Mouse (Mus musculus): ENCODE measurements around the gene Fam129a.
"Not testable (repeated sequence)": the region's sequence is repeated elsewhere in the genome, so short reads cannot be mapped to it uniquely, and the experiment has no call there.

The Fam129a gene

DNA sequence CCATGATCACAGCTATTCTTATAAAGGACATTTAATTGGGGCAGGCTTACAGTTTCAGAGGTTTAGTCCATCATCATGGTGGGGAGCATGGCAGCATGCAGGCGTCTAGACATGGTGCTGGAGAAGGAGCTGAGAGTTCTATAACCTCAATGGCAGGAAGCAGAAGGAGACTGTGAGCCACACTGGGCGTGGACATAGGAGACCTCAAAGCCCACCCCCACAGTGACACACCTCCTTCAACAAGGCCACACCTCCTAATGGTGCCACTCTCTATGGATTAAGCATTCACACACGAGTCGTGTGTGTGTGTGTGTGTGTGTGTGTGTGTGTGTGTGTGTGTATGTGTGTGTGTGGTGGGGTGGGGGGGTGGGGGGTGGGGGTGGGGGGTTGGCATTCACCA is 11.0 kb downstream of the Fam129a start:
- in situ Hi-C loops (cut with MboI; ENCODE audit: unreplicated experiment in 2 of 2) = no loop called here

- in situ Hi-C loops (cut with MboI; ENCODE audit: unreplicated experiment in 2 of 2) = no loop called here
Observed at GRCm38 (mm10) chr1:151583457-151584181, 12.6 kb downstream of the Fam129a start.

- in situ Hi-C loops (cut with MboI; ENCODE audit: unreplicated experiment in 2 of 2) = no loop called here
Observed at GRCm38 (mm10) chr1:151584182-151584471, 13.1 kb downstream of the Fam129a start.

GRCm38 (mm10) chr1:151584565-151585216 is 13.7 kb downstream of the Fam129a start:
- in situ Hi-C loops (cut with MboI; ENCODE audit: unreplicated experiment in 2 of 2) = no loop called here

DNA sequence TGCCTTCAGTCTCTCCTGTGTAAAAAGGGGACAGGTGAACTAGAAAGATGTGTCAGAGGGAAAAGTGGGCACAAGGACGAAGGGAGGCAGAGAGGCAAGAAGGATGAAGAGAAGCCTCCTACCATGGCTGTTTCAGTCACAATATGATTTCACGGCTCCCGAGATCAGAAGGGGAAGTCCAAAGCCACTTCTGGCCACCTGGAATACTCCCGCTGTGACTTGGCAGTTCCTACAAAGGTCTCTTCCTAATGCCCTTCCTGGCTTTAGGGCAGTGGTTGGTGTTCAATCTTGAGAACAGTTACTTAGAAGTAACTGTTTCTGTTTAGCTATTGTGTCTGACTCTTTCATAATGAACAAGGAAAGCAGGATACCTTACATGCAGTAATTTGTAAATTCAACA is 14.7 kb downstream of the Fam129a start:
- in situ Hi-C loops (cut with MboI; ENCODE audit: unreplicated experiment in 2 of 2) = no loop called here

DNA sequence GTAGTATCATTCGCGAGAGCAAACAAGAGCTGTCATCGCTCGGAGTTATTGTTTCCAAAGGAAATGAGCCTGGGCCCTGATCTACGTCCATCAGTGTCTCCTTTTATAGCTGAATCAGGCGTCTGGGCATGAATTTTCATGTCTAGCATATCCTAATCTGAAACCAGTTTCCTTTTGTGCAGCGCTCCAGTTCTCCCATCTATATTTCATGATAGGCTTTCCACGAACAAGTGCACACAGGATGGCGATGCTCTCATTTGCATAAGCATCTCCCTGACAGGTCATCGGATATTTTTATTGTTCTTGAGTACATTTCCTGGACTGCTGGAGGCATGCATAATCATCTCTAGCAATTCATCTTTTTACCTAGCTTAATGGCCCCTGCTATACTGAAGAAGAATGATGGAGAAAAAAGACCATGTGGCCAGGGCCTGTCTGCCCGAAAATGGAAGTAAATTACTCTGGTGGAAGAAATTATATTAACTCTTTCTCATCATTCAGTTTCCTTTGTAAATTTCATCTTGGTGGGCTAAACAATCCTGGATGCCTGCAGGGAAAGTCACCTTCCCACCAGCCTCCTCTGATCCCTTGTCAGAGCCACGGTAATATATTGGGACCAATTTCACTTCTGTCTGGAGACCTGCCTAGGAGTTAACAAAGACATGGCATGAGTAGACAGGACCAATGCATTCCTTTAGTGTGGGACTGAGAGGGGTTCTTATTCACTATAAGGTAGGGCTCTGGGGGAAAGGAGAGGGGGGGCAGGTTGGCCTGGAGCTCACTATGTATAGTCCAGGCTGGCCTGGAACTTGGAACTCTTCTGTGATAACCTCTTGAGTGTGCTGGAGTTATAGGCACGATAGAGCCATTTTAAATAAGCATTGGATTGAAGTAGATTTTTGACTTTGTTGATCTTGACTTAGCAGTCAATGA is 21.4 kb downstream of the Fam129a start:
- in situ Hi-C loops (cut with MboI; ENCODE audit: unreplicated experiment in 2 of 2) = no loop called here

GRCm38 (mm10) chr1:151594906-151595305 is 23.9 kb downstream of the Fam129a start:
- in situ Hi-C loops (cut with MboI; ENCODE audit: unreplicated experiment in 2 of 2) = no loop called here

DNA sequence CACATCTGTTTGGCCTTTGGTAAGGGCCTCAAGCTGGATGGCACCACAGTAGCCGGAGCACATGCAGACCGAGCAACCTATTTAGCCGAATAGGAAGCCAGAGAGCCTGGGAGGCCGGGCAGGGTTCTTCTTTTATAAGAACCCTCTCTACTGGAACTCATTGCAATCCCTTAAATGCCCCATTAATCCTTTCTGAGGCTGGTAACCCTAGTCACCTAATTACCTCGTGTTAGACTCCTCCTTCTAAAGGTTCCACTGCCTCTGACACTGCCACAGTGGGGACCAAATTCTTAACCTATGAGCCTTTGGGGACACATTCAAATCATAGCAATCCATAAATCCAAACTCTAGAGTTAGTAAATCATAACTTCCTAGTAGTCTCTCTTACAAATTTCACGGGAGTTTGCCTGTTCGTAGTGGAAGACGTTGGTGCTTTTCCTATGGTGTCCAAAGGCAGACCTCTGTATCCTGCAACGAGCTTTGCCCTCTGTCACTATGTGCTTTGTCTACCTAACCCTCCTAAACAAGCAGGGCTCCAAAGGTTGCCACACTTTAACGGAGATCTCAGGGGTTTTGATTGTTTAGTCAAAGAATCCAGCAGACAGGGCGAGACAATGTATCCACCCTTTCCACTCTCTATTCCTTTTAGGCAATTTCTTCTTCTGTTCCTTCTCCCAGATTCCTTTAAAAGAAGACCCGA is 24.8 kb downstream of the Fam129a start:
- in situ Hi-C loops (cut with MboI; ENCODE audit: unreplicated experiment in 2 of 2) = no loop called here

DNA sequence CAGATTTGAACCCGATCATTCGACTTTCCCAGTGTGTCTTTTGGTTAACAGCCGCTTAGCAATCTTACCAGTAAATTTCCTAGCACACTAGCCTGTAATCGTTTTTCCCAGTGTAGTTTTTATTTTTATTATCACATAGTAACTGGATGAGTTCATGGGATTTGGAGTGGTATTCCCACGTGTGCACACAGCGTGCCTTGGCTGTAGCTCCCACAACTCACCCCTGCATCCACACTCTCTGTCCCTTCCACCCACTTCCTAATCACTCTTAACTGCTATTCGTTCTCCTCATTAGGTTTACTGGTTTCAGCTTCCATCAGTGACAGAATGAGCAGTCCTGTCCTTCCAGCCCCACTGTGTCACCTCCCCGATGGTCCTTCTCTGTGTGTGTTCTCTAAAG is 25.6 kb downstream of the Fam129a start:
- in situ Hi-C loops (cut with MboI; ENCODE audit: unreplicated experiment in 2 of 2) = no loop called here

DNA sequence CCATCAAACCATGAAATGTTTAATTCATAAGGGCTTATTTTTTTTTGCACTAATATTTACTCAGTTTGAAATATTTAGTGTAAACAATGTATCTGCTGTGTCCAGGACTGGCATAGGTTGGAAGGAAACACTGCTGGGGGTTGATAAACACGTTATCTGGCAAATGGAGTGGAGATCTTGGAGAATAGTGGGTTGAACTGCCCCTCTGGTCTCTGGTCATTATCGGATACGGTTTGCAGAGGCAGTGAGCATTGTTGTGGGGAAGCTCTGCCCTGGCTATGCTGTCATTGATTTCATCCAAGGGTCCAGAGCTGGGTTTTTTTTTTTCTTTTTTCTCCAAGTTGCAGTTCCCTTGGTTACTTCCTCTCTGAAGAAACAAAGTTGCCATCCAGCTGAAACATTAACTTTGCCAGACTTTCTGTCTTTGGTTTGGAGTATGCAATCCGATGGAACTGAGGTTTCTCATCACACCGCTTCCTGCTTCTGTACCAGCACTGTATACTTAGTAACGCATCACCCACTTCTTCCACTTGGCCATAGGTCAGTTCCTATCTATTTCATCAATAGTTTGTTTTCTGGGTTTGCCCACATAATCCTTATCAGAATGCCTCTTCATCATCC is 26.8 kb downstream of the Fam129a start:
- in situ Hi-C loops (cut with MboI; ENCODE audit: unreplicated experiment in 2 of 2) = no loop called here

DNA sequence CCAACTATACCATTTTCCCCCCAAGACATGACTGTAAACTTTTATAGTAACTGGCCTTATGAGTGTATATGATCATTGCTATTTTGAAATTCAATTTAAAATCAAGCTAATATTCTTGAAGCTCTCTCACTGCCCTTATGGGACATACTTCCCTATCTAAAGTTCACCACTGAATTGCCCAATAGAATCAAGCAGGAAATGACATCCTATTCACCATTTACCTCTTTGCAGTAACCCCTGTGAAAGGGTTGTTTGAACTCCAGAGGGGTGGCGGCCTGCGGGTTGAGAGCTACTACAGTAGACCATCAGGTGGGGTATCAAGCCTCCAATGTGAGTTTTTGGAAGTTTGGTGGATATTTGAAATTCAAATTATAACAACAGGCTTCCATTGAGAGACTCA is 27.9 kb downstream of the Fam129a start:
- in situ Hi-C loops (cut with MboI; ENCODE audit: unreplicated experiment in 2 of 2) = no loop called here

DNA sequence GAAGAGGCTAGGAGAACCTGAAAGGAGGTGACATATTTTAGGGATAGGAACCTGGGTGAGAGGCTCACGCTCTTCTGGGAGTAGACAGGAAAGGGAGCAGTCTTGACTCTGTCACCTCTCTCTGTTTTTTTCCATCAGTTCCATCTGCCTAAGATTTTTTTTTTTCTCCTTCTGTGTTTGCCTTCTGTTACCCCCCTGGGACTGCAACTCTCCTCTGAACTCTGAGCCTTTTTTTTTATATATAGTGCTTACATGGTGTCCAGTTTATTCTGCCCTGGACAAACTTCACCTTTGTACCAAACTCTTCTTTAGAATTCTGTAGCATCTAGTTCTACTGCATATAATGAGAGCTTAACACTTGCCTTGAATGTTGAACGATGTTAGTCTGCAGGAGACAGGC is 33.3 kb downstream of the Fam129a start:
- in situ Hi-C loops (cut with MboI; ENCODE audit: unreplicated experiment in 2 of 2) = no loop called here

DNA sequence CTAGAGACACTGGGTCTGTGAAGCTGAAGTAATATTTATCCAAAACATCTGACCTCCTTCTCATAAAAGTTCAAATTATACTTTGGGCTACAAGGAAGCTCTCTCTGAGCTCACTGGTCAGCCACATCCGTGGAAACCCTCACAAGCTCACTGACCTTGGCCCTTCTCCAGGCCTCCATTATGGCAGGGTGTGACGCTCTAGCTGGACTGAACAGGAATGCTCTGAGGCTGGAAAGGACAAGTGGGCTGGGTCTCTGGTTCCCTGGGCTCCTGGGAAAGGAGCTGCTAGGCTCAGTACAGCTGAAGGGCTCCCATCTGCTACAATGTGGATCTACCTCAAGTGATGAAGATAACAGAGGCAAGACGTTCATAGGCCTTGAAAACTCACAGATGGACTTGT is 37.0 kb downstream of the Fam129a start:
- in situ Hi-C loops (cut with MboI; ENCODE audit: unreplicated experiment in 2 of 2) = not testable (repeated sequence)

- in situ Hi-C loops (cut with MboI; ENCODE audit: unreplicated experiment in 2 of 2) = no loop called here
Observed at GRCm38 (mm10) chr1:151610621-151611020, 39.6 kb downstream of the Fam129a start.

DNA sequence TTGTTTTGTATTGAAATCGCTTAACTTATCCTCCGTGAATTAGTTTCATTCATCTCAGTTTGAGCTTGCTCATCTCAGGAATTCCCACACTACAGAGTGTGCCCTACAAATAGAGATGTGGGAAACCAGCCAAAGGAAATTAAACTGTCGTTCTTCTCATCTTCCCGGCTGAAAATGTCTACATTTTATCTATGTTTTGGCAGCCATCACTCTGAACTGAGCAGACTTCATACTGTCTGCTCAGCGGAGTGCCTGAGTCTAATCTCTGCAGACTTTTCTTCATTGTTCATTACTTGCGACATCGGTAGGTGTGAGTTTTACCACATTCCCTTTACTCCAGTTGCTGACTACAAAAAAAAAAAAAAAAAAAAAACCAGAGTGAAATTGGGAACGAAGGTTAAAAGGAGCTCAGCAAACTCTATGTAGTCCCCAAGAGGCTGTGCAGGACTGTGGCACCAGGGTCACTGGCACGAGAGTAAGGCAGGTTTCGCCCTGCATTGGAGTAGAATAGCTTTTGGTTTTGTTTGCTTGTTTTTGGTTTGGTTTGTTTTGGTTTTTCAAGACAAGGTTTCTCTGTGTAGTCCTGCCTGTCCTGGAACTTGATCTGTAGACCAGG is 43.4 kb downstream of the Fam129a start:
- in situ Hi-C loops (cut with MboI; ENCODE audit: unreplicated experiment in 2 of 2) = no loop called here

GRCm38 (mm10) chr1:151615625-151616024 is 44.6 kb downstream of the Fam129a start:
- in situ Hi-C loops (cut with MboI; ENCODE audit: unreplicated experiment in 2 of 2) = no loop called here

DNA sequence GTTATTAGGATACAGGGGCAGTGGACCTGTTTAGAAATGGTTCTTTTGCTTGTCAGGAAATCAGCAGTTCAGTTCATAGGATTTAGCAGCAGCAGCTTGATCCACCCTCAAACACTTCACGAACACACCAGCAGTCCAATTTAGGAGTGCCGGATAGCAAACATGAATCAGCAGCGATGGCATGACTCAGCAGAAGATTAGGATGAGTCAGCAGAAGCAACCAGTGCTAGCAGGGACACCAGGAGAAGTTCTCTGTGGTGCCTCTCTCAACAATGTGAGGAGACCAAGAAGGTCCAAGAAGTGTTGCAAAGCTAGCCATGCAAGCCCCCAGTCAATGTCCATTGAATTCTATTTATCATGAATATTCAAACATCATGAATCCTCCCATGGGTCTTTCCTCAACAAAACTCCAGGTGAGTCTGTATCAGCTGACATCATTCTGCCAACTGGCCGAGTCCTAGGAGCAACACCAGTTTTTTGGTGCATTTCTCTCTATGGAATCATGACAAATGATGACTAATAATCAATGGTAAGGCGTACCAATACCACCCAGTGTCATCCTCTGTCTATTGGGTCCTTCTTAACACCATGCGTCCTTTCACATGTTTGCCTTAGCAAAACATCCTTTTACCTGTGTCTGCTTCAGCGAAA is 45.7 kb downstream of the Fam129a start:
- in situ Hi-C loops (cut with MboI; ENCODE audit: unreplicated experiment in 2 of 2) = no loop called here

- in situ Hi-C loops (cut with MboI; ENCODE audit: unreplicated experiment in 2 of 2) = no loop called here
Observed at GRCm38 (mm10) chr1:151618251-151618650, 47.3 kb downstream of the Fam129a start.

DNA sequence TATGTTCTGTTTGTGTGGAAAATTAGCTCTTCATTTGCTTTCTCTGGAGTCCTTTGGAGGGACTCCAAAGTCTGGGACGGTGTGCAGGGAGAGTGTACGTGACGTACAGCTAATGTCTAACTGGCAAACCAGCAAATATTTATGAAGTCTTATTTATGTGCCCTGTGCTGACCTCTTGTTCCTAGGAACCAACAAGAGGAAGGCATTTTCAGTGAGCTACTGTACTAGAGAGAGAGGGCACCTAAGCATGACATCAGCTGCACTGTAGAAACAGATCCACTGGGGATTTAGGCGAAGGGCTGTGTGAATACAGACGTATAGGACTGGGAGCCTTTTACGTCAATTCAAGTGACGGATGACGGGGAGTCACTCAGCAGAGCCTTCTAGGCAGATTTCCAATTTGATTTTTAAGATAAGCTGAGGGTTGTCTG is 48.3 kb downstream of the Fam129a start:
- in situ Hi-C loops (cut with MboI; ENCODE audit: unreplicated experiment in 2 of 2) = no loop called here

GRCm38 (mm10) chr1:151620730-151621129 is 49.7 kb downstream of the Fam129a start:
- in situ Hi-C loops (cut with MboI; ENCODE audit: unreplicated experiment in 2 of 2) = no loop called here
